Mouse (Mus musculus): Measurements from ENCODE around the gene Klra10. TPM values are rescaled to one million over a fixed set of nuclear protein-coding genes. Genes with fewer than 3 reads are reported as not detected.
"Not testable (repeated sequence)": the region's sequence is repeated elsewhere in the genome, so short reads cannot be mapped to it uniquely, and the experiment has no call there.

The Klra10 gene
- polyA plus RNA-seq (2015; fragmentation: Nextera tagmentation; extraction: Ambion mirVana): not detected in 2 replicates

- H3K4me2 ChIP-seq; H3K4me1 ChIP-seq (replicated peaks); ATAC-seq (ENCODE audit: low FRiP score, low read depth); H3K36me3 ChIP-seq; H3K27me3 ChIP-seq; H3K27ac ChIP-seq (replicated peaks); H3K9ac ChIP-seq; H3K4me3 ChIP-seq; H3K9me3 ChIP-seq: not testable (repeated sequence)
- WGBS: 73% methylated on average over 1 of the region's 1 CpGs
Observed at GRCm38 (mm10) chr6:130281828-130282227, at the start of gene Klra10. Gene Klra10 (minus strand): TSS chr6:130281928.

- no peaks in the 10 kb centered on the region for H3K4me1 ChIP-seq (replicated peaks)
- ATAC-seq (ENCODE audit: low FRiP score, low read depth): no peak
- no peaks in the 10 kb centered on the region for H3K27me3 ChIP-seq
Observed at GRCm38 (mm10) chr6:130287984-130288649, 6.4 kb upstream of the Klra10 start.

DNA sequence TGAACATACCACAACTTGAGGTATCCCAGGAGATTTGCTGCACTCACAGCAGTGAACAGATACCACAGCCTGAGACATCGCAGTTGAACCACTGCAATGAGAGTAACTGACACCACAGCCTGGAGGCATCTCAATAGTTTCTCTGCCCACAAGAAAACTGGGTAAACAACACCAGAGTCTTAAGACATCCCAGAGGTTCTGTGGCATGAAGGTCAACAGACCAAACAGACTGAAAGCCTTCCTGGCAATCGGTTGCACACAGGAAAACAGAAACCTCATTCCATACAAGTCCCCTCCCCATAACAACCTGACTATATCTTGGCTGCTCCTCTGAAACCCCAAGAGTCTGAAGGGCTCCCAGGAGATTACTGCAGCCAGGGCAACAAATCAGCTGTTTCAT is 26.4 kb downstream of the Klra10 start:
- no peaks in the 10 kb centered on the region for H3K36me3 ChIP-seq
- WGBS: 93% methylated on average over 2 of the region's 2 CpGs
- no peaks in the 10 kb centered on the region for H3K4me1 ChIP-seq (replicated peaks)
- peaks cover 20% of the 10 kb centered on the region for H3K9me3 ChIP-seq
- no peak overlapping the region for H3K4me2 ChIP-seq
- no peak overlapping the region for H3K9ac ChIP-seq
- H3K27ac ChIP-seq (replicated peaks): no peak overlapping the region
- no peak overlapping the region for H3K4me3 ChIP-seq
- H3K27me3 ChIP-seq: no peaks in the 10 kb centered on the region
- no peak for ATAC-seq (ENCODE audit: low FRiP score, low read depth)

More at GRCm38 (mm10) chr6:130287984-130288649, 6.4 kb upstream of the Klra10 start:
- Histone ChIP-seq H3K4me3 (no peak overlapping the region), H3K36me3 (no peaks in the 10 kb centered on the region), H3K9me3 (no peaks in the 10 kb centered on the region), H3K9ac (no peak overlapping the region), H3K4me2 (no peak overlapping the region), H3K27ac (replicated peaks) (no peak overlapping the region)

DNA sequence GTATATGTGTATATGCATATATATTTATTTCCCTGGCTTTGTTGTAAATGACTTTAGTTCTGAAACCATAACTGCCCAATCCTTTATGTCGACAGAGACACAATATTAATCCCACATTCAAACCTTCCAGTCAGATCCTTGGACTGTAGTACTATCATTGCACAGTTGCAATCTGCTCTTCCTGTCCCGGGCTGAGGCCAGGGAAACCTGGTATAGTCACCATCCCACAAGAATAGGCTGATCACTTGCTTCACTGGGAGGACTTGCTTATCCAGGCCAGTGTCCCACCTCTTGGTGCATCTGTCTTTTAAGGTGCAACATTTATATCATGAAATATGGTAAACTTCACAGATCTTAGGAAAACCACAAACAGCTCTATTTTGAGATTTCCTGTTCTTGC is 44.2 kb downstream of the Klra10 start:
- Histone ChIP-seq H3K27me3 (no peaks in the 10 kb centered on the region), H3K27ac (replicated peaks) (no peak overlapping the region), H3K4me1 (replicated peaks) (no peaks in the 10 kb centered on the region), H3K9ac (no peak overlapping the region), H3K4me2 (no peak overlapping the region), H3K36me3 (no peaks in the 10 kb centered on the region), H3K4me3 (no peak overlapping the region), H3K9me3 (0 out of 2 replicates have a peak, but pooled peaks cover 8% of the 10 kb centered on the region)
- ATAC-seq (ENCODE audit: low FRiP score, low read depth): no peak
- WGBS: 74% methylated on average over 2 of the region's 2 CpGs

- Histone ChIP-seq H3K36me3 (no peaks in the 10 kb centered on the region), H3K4me3 (no peak overlapping the region), H3K4me1 (replicated peaks) (no peaks in the 10 kb centered on the region), H3K27me3 (no peaks in the 10 kb centered on the region), H3K9me3 (peaks cover 11% of the 10 kb centered on the region; the same call in 1 of the 2 replicates), H3K9ac (no peak overlapping the region), H3K27ac (replicated peaks) (no peak overlapping the region), H3K4me2 (no peak overlapping the region)
- 53% methylated on average over 1 of the region's 1 CpGs for WGBS
- no peak for ATAC-seq (ENCODE audit: low FRiP score, low read depth)
Observed at GRCm38 (mm10) chr6:130236635-130237034, 45.1 kb downstream of the Klra10 start.

DNA sequence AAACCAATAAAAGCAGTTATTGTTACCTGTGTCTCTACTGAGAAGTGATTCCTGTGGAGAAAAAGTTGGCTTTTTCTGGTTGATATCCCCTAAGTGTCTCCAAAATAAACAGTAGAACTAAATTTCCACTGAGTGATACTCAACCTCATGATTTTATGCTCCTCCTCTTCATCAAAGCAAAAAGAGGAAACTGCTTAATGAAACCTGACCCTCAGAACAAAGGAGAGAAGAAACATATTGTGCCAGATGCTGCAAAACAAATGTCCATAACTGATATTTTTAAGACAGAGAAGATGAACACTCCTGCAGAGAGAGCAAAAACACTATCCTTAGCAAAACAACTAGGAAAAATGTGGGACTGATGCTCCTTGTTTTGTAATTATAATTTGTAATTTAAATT is 48.5 kb downstream of the Klra10 start, which contains the start of gene Klra7:
TSS of gene Klra7 (minus strand) at position 101 of the 400 bp plus-strand sequence.
- no peaks in the 10 kb centered on the region for H3K36me3 ChIP-seq
- no peak for ATAC-seq (ENCODE audit: low FRiP score, low read depth)
- no peak within 1 kb of the TSS for H3K4me2 ChIP-seq
- no peak within 1 kb of the TSS for H3K9ac ChIP-seq
- H3K27me3 ChIP-seq: no peaks in the 10 kb centered on the region
- peaks cover 11% of the 10 kb centered on the region; the same call in 1 of the 2 replicates for H3K9me3 ChIP-seq
- no peak within 1 kb of the TSS for H3K4me3 ChIP-seq
- no peak within 1 kb of the TSS for H3K27ac ChIP-seq (replicated peaks)
- H3K4me1 ChIP-seq (replicated peaks): no peaks in the 10 kb centered on the region

Other genes with a start within 250 kb of the Klra10 start
- not detected in 2 replicates for gene Klra4, start 214.7 kb downstream of the Klra10 start, polyA plus RNA-seq (2015; fragmentation: Nextera tagmentation; extraction: Ambion mirVana)
- not detected in 2 replicates for gene Klra8, start 152.0 kb downstream of the Klra10 start, polyA plus RNA-seq (2015; fragmentation: Nextera tagmentation; extraction: Ambion mirVana)
- gene Klra9, start 88.8 kb downstream of the Klra10 start, polyA plus RNA-seq (2015; fragmentation: Nextera tagmentation; extraction: Ambion mirVana): not detected in 2 replicates
- not detected in 2 replicates for gene Klra7, start 48.6 kb downstream of the Klra10 start, polyA plus RNA-seq (2015; fragmentation: Nextera tagmentation; extraction: Ambion mirVana)
- gene Klra3, start 55.6 kb upstream of the Klra10 start, polyA plus RNA-seq (2015; fragmentation: Nextera tagmentation; extraction: Ambion mirVana): not detected in 2 replicates
- not detected in 2 replicates for gene Klra1, start 104.9 kb upstream of the Klra10 start, polyA plus RNA-seq (2015; fragmentation: Nextera tagmentation; extraction: Ambion mirVana)